Mouse (Mus musculus) macrophage (primary cell): ENCODE data around the gene Haus6. TPM values are rescaled to one million over a fixed set of nuclear protein-coding genes. Genes with fewer than 3 reads are reported as not detected.

ENCODE experiments used
- H3K27ac ChIP-seq: fragments of 350-480 bp; formaldehyde crosslinking; 2 replicates; pipeline ENCODE4 v1.9.0; 2021
- H3K36me3 ChIP-seq: fragments of 350-480 bp; formaldehyde crosslinking; 2 replicates; pipeline ENCODE4 v1.9.0; 2021; ENCODE audit errors: inconsistent target
- H3K4me3 ChIP-seq: fragments of 350-480 bp; formaldehyde crosslinking; 2 replicates; pipeline ENCODE4 v1.9.0; 2021; ENCODE audit errors: inconsistent target
- H3K79me2 ChIP-seq: fragments of 350-480 bp; formaldehyde crosslinking; 2 replicates; pipeline ENCODE4 v1.9.0; 2021; ENCODE audit errors: inconsistent target
- WGBS: methylation state at CpG from one replicate; pipeline ENCODE4 v1.1.7; 2026; ENCODE audit warnings: inconsistent platforms; ENCODE audit not compliant: missing documents; 5-methylcytosine and 5-hydroxymethylcytosine counted together
- polyA plus RNA-seq: library from polyadenylated mRNA; stranded (reverse); fragments of 250-400 nt; gene quantifications from 3 replicates; pipeline ENCODE4 v1.2.4, GENCODE M21; 2018; ENCODE audit warnings: inconsistent platforms

The Haus6 gene
- polyA plus RNA-seq, 1 experiment from 2014 or later, result 3.5 TPM

DNA sequence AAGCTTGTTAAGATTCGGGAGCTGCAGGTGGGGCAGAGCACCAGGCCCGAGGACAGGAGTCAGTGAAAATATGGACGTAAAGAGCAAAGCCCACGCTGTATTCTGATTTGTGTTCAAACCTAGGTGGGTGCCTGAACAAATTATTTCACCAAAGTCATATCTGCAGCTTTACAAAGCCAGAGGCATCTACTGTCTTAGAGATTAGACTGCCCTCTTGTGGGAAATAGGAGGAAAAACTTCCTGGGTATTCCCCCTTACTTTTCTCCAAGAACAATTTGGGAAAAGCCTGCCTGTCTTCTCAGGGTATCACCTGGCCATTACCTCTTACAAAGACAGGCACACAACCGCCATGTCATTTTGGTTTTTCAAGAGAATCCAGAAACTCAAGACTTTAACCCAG is 66.2 kb downstream of the Haus6 start:
- no peaks in the 10 kb centered on the region for H3K79me2 ChIP-seq
- no peaks in the 10 kb centered on the region for H3K36me3 ChIP-seq
- no peak overlapping the region for H3K4me3 ChIP-seq
- no peak overlapping the region for H3K27ac ChIP-seq
- 55% methylated on average over 5 of the region's 5 CpGs for WGBS

GRCm38 (mm10) chr4:86543999-86544398 is 67.9 kb downstream of the Haus6 start:
- no peak overlapping the region for H3K4me3 ChIP-seq
- H3K36me3 ChIP-seq, result no peaks in the 10 kb centered on the region
- 73% methylated on average over 3 of the region's 3 CpGs for WGBS
- no peak overlapping the region for H3K27ac ChIP-seq
- H3K79me2 ChIP-seq, result no peaks in the 10 kb centered on the region

GRCm38 (mm10) chr4:86541573-86541972 is 70.3 kb downstream of the Haus6 start:
- H3K4me3 ChIP-seq, result no peak overlapping the region
- H3K27ac ChIP-seq, result no peak overlapping the region
- WGBS, result 93% methylated on average over 1 of the region's 1 CpGs
- no peaks in the 10 kb centered on the region for H3K79me2 ChIP-seq
- H3K36me3 ChIP-seq, result no peaks in the 10 kb centered on the region

DNA sequence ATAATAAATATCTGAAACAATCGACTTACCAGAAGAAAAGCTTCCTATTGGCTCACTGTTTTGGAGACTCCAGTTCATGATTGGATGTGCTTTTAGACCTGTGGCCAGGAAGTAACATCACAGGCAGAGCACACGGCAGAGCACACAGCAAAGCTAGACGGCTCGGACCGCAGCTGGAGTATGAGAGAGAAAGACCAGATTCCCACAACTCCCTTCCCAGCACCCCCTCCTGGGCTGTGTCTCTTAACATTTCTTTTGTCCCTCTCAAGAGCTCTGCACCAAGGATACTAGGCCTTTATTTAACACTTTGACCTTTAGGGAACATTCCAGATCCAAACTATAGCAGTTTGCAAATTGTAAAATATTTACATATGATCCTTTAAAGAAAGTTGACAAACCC is 72.9 kb downstream of the Haus6 start:
- WGBS, result 93% methylated on average over 5 of the region's 5 CpGs
- Histone ChIP-seq H3K36me3 (no peaks in the 10 kb centered on the region), H3K4me3 (no peak overlapping the region), H3K27ac (no peak overlapping the region), H3K79me2 (no peaks in the 10 kb centered on the region)

GRCm38 (mm10) chr4:86537972-86538371 is 73.9 kb downstream of the Haus6 start:
- Histone ChIP-seq H3K27ac (no peak overlapping the region), H3K79me2 (no peaks in the 10 kb centered on the region), H3K4me3 (no peak overlapping the region), H3K36me3 (no peaks in the 10 kb centered on the region)
- WGBS, result 22% methylated on average over 4 of the region's 4 CpGs

- no peaks in the 10 kb centered on the region for H3K36me3 ChIP-seq
- H3K79me2 ChIP-seq, result no peaks in the 10 kb centered on the region
- 90% methylated on average over 5 of the region's 5 CpGs for WGBS
- no peak overlapping the region for H3K4me3 ChIP-seq
- H3K27ac ChIP-seq, result no peak overlapping the region
Measured at GRCm38 (mm10) chr4:86534091-86534481, 77.8 kb downstream of the Haus6 start.

DNA sequence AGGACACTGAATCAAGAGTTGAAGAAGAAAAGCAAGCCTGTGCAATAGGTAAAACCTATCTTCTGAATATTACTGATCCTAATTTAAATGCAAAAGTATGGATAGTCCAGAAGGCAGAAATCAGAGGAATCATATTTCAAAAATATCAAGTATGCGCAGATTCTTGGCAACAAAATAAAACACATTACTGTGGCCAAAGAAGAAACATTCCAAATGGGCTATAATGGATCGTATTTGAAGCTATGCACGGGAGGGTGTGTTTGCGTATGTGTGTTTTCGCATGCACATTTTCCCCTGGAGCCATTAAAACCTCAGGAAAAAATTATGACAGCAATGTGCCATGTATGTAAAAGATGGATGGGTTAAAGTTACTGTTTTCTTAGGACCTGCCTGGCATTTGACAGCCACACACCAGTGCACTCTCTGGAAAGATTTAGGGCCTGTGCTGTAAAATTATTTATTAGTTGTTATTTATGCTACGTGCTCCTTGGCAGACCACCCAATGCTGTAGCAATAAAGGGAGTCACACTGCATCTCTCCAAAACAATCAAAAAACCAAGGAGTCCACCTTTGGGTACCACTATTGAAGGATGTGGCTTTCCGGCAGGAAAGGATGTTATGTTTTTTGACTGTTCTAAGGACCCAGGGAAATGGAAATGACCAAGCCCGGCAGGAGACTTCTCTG is 78.3 kb downstream of the Haus6 start:
- Histone ChIP-seq H3K27ac (no peak overlapping the region), H3K79me2 (no peaks in the 10 kb centered on the region), H3K36me3 (no peaks in the 10 kb centered on the region), H3K4me3 (no peak overlapping the region)
- 93% methylated on average over 8 of the region's 8 CpGs for WGBS

DNA sequence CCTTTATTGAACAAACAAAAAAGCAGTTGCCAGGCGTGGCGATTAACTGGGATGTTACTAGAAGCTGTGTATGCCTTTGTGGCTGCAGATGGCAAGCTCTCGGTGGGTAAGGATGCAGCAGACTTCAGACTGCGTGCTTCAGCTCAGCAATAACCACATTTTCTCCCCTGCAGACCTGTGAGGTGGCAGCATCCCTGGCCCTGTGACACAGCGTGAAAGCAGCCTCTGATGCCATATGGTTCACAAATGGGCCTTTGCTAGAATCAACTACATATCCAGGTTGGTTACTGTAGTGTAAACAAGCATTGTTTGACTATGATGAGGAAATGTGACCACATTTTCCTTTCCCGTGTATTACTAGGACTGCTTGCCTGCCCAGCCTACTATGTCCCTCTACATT is 82.7 kb downstream of the Haus6 start:
- Histone ChIP-seq H3K4me3 (no peak overlapping the region), H3K27ac (no peak overlapping the region), H3K36me3 (no peaks in the 10 kb centered on the region), H3K79me2 (no peaks in the 10 kb centered on the region)
- 78% methylated on average over 6 of the region's 6 CpGs for WGBS

Other genes starting within 250 kb of the Haus6 start
- gene Saxo1, start 53.7 kb downstream of the Haus6 start, polyA plus RNA-seq, result not detected in 3 replicates
- gene Rraga, start 36.4 kb downstream of the Haus6 start, polyA plus RNA-seq, result 62.8 to 81.5 TPM (median 63.2 TPM) in 3 replicates
- 864 to 2,248 TPM (median 2,111 TPM) in 3 replicates for gene Plin2, start 58.0 kb upstream of the Haus6 start, polyA plus RNA-seq
- 50.7 to 67.8 TPM (median 60.9 TPM) in 3 replicates for gene Dennd4c, start 136.5 kb upstream of the Haus6 start, polyA plus RNA-seq
- gene Rps6, start 245.4 kb upstream of the Haus6 start, polyA plus RNA-seq, result 672 to 1,126 TPM (median 971 TPM) in 3 replicates